Mouse (Mus musculus) gastrocnemius, postnatal 14 days (tissue): Measurements from ENCODE around the gene Tjp3. TPM values are rescaled to one million over a fixed set of nuclear protein-coding genes. Genes with fewer than 3 reads are reported as not detected.

Experiments used
- DNase-seq: peaks from one replicate; pipeline ENCODE4 v3.0.0; 2021; ENCODE audit warnings: mixed read lengths
- intact Hi-C: fragments of 180-260 bp; cut with DNase I; formaldehyde crosslinking; loops from one replicate; pipeline ENCODE4 v1.15.1; 2025; ENCODE audit warnings: low total_unique reads
- total RNA-seq, 2 experiments: library from RNA; stranded (reverse); gene quantifications; 2 replicates each; pipeline ENCODE4 v1.2.3; 2021

Tjp3 gene
- total RNA-seq, 2 experiments from 2014 or later = not detected

GRCm38 (mm10) chr10:81319741-81320549 is 28.6 kb upstream of the Tjp3 start:
- no peak for DNase-seq
- intact Hi-C loops = no loop called here

- no peak for DNase-seq
- intact Hi-C loops = no loop called here
Measured at GRCm38 (mm10) chr10:81319330-81319699, 27.9 kb upstream of the Tjp3 start.

GRCm38 (mm10) chr10:81318589-81319329 is 27.4 kb upstream of the Tjp3 start:
- no peak for DNase-seq
- intact Hi-C loops = no loop called here

GRCm38 (mm10) chr10:81317273-81317672 is 25.9 kb upstream of the Tjp3 start:
- intact Hi-C loops = no loop called here
- DNase-seq = peak; percentile 44

GRCm38 (mm10) chr10:81316338-81317060 is 25.1 kb upstream of the Tjp3 start:
- intact Hi-C loops = no loop called here
- DNase-seq = no peak

GRCm38 (mm10) chr10:81315587-81315986 is 24.2 kb upstream of the Tjp3 start:
- DNase-seq = no peak
- intact Hi-C loops = no loop called here

GRCm38 (mm10) chr10:81314201-81314600 is 22.8 kb upstream of the Tjp3 start:
- DNase-seq = no peak
- intact Hi-C loops = no loop called here

- DNase-seq = no peak
- intact Hi-C loops = no loop called here
Measured at GRCm38 (mm10) chr10:81313581-81313980, 22.2 kb upstream of the Tjp3 start.

GRCm38 (mm10) chr10:81309571-81309970 is 18.2 kb upstream of the Tjp3 start:
- intact Hi-C loops = no loop called here
- DNase-seq = no peak

- DNase-seq = no peak
- intact Hi-C loops = no loop called here
Measured at GRCm38 (mm10) chr10:81306837-81307682, 15.7 kb upstream of the Tjp3 start.

- no peak for DNase-seq
- intact Hi-C loops = no loop called here
Measured at GRCm38 (mm10) chr10:81306173-81306668, 14.8 kb upstream of the Tjp3 start.

- no peak for DNase-seq
Measured at GRCm38 (mm10) chr10:81305663-81306062, 14.3 kb upstream of the Tjp3 start.

GRCm38 (mm10) chr10:81304597-81305238 is 13.3 kb upstream of the Tjp3 start:
- intact Hi-C loops = no loop called here
- peak; percentile 43 for DNase-seq

More at GRCm38 (mm10) chr10:81305663-81306062, 14.3 kb upstream of the Tjp3 start:
- intact Hi-C loops = no loop called here

- intact Hi-C loops = no loop called here
Measured at GRCm38 (mm10) chr10:81303761-81304160, 12.4 kb upstream of the Tjp3 start.

GRCm38 (mm10) chr10:81303258-81303657 is 11.9 kb upstream of the Tjp3 start:
- intact Hi-C loops = no loop called here
- no peak for DNase-seq

More at GRCm38 (mm10) chr10:81303761-81304160, 12.4 kb upstream of the Tjp3 start:
- no peak for DNase-seq

GRCm38 (mm10) chr10:81302781-81303218 is 11.4 kb upstream of the Tjp3 start:
- DNase-seq = no peak
- intact Hi-C loops = no loop called here

GRCm38 (mm10) chr10:81302288-81302687 is 10.9 kb upstream of the Tjp3 start:
- intact Hi-C loops = no loop called here
- no peak for DNase-seq

- intact Hi-C loops = no loop called here
- DNase-seq = no peak
Measured at GRCm38 (mm10) chr10:81301321-81301720, 9.9 kb upstream of the Tjp3 start.
